Mouse (Mus musculus) midbrain, embryonic 14.5 days (tissue): ENCODE data around the gene Fus. TPM values are rescaled to one million over a fixed set of nuclear protein-coding genes. Genes with fewer than 3 reads are reported as not detected.
"Not testable (repeated sequence)": the region's sequence is repeated elsewhere in the genome, so short reads cannot be mapped to it uniquely, and the experiment has no call there.

Experiments used
- ATAC-seq: fragments of 200-750 bp; cut with Nextera tagmentation; 2 replicates; pipeline ENCODE4 v1.8.0; 2017; ENCODE audit warnings: moderate number of reproducible peaks, moderate library complexity; ENCODE audit not compliant: low FRiP score, low TSS enrichment
- DNase-seq: peaks from one replicate; pipeline ENCODE4 v3.0.0-alpha.2; 2015
- H3K27ac ChIP-seq: fragments of 300-500 bp; sonication (generic); replicated peaks from 2 replicates; pipeline ENCODE4 v1.5.1; 2014; ENCODE audit warnings: mild to moderate bottlenecking, low read depth, low read length, moderate library complexity
- H3K27me3 ChIP-seq: fragments of 300-500 bp; sonication (generic); 2 replicates; pipeline ENCODE4 v1.6.1; 2014; ENCODE audit warnings: low read length, control low read depth, mixed read lengths; ENCODE audit not compliant: control insufficient read depth, insufficient read depth
- H3K36me3 ChIP-seq: fragments of 300-500 bp; sonication (generic); 2 replicates; pipeline ENCODE4 v1.6.1; 2014; ENCODE audit warnings: low read length, control low read depth; ENCODE audit not compliant: control insufficient read depth, insufficient read depth
- H3K4me1 ChIP-seq: fragments of 300-500 bp; sonication (generic); 2 replicates; pipeline ENCODE4 v1.6.1; 2014; ENCODE audit warnings: mild to moderate bottlenecking, antibody characterized with exemption, low read length, control low read depth; ENCODE audit not compliant: control insufficient read depth, insufficient read depth
- H3K4me2 ChIP-seq: fragments of 300-500 bp; sonication (generic); 2 replicates; pipeline ENCODE4 v1.6.1; 2014; ENCODE audit warnings: mild to moderate bottlenecking, low read length, moderate library complexity
- H3K4me3 ChIP-seq: fragments of 300-500 bp; sonication (generic); replicated peaks from 2 replicates; pipeline ENCODE4 v1.5.1; 2014; ENCODE audit warnings: low read depth, low read length
- H3K9ac ChIP-seq: fragments of 300-500 bp; sonication (generic); replicated peaks from 2 replicates; pipeline ENCODE4 v1.6.1; 2014; ENCODE audit warnings: mild to moderate bottlenecking, low read length, moderate library complexity
- H3K9me3 ChIP-seq: fragments of 300-500 bp; sonication (generic); 2 replicates; pipeline ENCODE4 v1.6.1; 2016; ENCODE audit warnings: low read length, control low read depth, mixed read lengths; ENCODE audit not compliant: control insufficient read depth
- WGBS: fragments of 180-500 bp; shearing (Covaris S2); extraction: QIAGEN DNeasy Blood & Tissue Kit; methylation state at CpG from one replicate; pipeline ENCODE4 v1.1.7; 2014; 5-methylcytosine and 5-hydroxymethylcytosine counted together
- polyA plus RNA-seq: library from polyadenylated mRNA; unstranded; fragments of >200 nt; fragmentation: Nextera tagmentation; extraction: Ambion mirVana; gene quantifications from 2 replicates; pipeline ENCODE4 v1.2.1, GENCODE M21; 2014

Fus gene
- polyA plus RNA-seq, 1 experiment from 2014 or later = 47.9 TPM

GRCm38 (mm10) chr7:127935028-127935722, 32.1 kb upstream of the Fus start:
- 7% methylated on average over 32 of the region's 32 CpGs for WGBS

GRCm38 (mm10) chr7:127935748-127936159, 31.5 kb upstream of the Fus start:
- ATAC-seq = no peak; the same call in none of the 2 replicates

More at GRCm38 (mm10) chr7:127935028-127935722, 32.1 kb upstream of the Fus start:
- peak; percentile 97 for DNase-seq
- ATAC-seq = peak; percentile 95
- Histone ChIP-seq H3K4me1 (0 out of 2 replicates have a peak, but pooled peaks cover 8% of the 10 kb centered on the region), H3K9me3 (no peaks in the 10 kb centered on the region), H3K4me3 (peak overlapping the region; percentile 69), H3K36me3 (no peaks in the 10 kb centered on the region), H3K27me3 (no peaks in the 10 kb centered on the region), H3K27ac (peak overlapping the region; percentile 79), H3K4me2 (peak overlapping the region; percentile 92), H3K9ac (peak overlapping the region; percentile 77)

GRCm38 (mm10) chr7:127936216-127936884, 30.9 kb upstream of the Fus start:
- peak overlapping the region; percentile 69 for H3K4me3 ChIP-seq
- DNase-seq (no peak), ATAC-seq (no peak)
- peak overlapping the region; percentile 92 for H3K4me2 ChIP-seq
- no peaks in the 10 kb centered on the region for H3K27me3 ChIP-seq
- peak overlapping the region; percentile 77 for H3K9ac ChIP-seq
- WGBS = 53% methylated on average over 18 of the region's 18 CpGs
- H3K27ac ChIP-seq = peak overlapping the region; percentile 79
- 0 out of 2 replicates have a peak, but pooled peaks cover 8% of the 10 kb centered on the region for H3K4me1 ChIP-seq
- H3K9me3 ChIP-seq = no peaks in the 10 kb centered on the region
- H3K36me3 ChIP-seq = no peaks in the 10 kb centered on the region

More at GRCm38 (mm10) chr7:127935748-127936159, 31.5 kb upstream of the Fus start:
- Histone ChIP-seq H3K27ac (peak overlapping the region; percentile 79), H3K4me3 (peak overlapping the region; percentile 69), H3K27me3 (no peaks in the 10 kb centered on the region), H3K4me1 (0 out of 2 replicates have a peak, but pooled peaks cover 8% of the 10 kb centered on the region), H3K9ac (peak overlapping the region; percentile 77), H3K4me2 (peak overlapping the region; percentile 92), H3K36me3 (no peaks in the 10 kb centered on the region), H3K9me3 (no peaks in the 10 kb centered on the region)
- DNase-seq = no peak
- WGBS = under 1% methylated on average over 37 of the region's 38 CpGs

GRCm38 (mm10) chr7:127942097-127942496, 25.2 kb upstream of the Fus start:
- DNase-seq, H3K27me3 ChIP-seq, H3K9ac ChIP-seq, H3K4me3 ChIP-seq, H3K9me3 ChIP-seq, ATAC-seq, H3K27ac ChIP-seq, H3K36me3 ChIP-seq, H3K4me1 ChIP-seq, H3K4me2 ChIP-seq: not testable (repeated sequence)
- 53% methylated on average over 2 of the region's 2 CpGs for WGBS

GRCm38 (mm10) chr7:127944614-127945013, 22.6 kb upstream of the Fus start:
- no peak for ATAC-seq
- WGBS = 12% methylated on average over 23 of the region's 23 CpGs

GRCm38 (mm10) chr7:127946470-127947023, 20.7 kb upstream of the Fus start, which contains the start of gene Prss36:
Prss36 (minus strand) TSS chr7:127946725.
- no peaks in the 10 kb centered on the region; the same call in 1 of the 2 replicates for H3K27me3 ChIP-seq
- no peak within 1 kb of the TSS for H3K4me3 ChIP-seq
- WGBS = 81% methylated on average over 6 of the region's 6 CpGs
- no peaks in the 10 kb centered on the region for H3K9me3 ChIP-seq
- H3K4me1 ChIP-seq = no peaks in the 10 kb centered on the region
- no peak within 1 kb of the TSS for H3K4me2 ChIP-seq
- H3K36me3 ChIP-seq = no peaks in the 10 kb centered on the region
- no peak within 1 kb of the TSS for H3K27ac ChIP-seq
- ATAC-seq (no peak), DNase-seq (no peak)
- H3K9ac ChIP-seq = no peak within 1 kb of the TSS

More at GRCm38 (mm10) chr7:127944614-127945013, 22.6 kb upstream of the Fus start:
- Histone ChIP-seq H3K4me3 (no peak overlapping the region), H3K4me1 (no peaks in the 10 kb centered on the region), H3K27me3 (no peaks in the 10 kb centered on the region; the same call in 1 of the 2 replicates), H3K36me3 (no peaks in the 10 kb centered on the region), H3K4me2 (no peak overlapping the region), H3K9me3 (no peaks in the 10 kb centered on the region), H3K27ac (no peak overlapping the region), H3K9ac (no peak overlapping the region)
- DNase-seq = no peak

GRCm38 (mm10) chr7:127952864-127953581, 14.2 kb upstream of the Fus start:
- Histone ChIP-seq H3K4me1 (no peaks in the 10 kb centered on the region), H3K4me3 (no peak overlapping the region)

GRCm38 (mm10) chr7:127959364-127959763, 7.9 kb upstream of the Fus start:
- Histone ChIP-seq H3K9me3 (no peaks in the 10 kb centered on the region), H3K27me3 (no peaks in the 10 kb centered on the region), H3K4me1 (no peaks in the 10 kb centered on the region), H3K36me3 (no peaks in the 10 kb centered on the region), H3K9ac (no peak overlapping the region), H3K27ac (no peak overlapping the region), H3K4me2 (no peak overlapping the region), H3K4me3 (no peak overlapping the region)
- no peak for ATAC-seq
- WGBS = 65% methylated on average over 5 of the region's 5 CpGs
- DNase-seq = no peak

More at GRCm38 (mm10) chr7:127952864-127953581, 14.2 kb upstream of the Fus start:
- H3K4me2 ChIP-seq = no peak overlapping the region
- H3K36me3 ChIP-seq = no peaks in the 10 kb centered on the region
- DNase-seq (no peak), ATAC-seq (no peak)
- no peaks in the 10 kb centered on the region for H3K9me3 ChIP-seq
- WGBS = 53% methylated on average over 13 of the region's 13 CpGs
- no peaks in the 10 kb centered on the region for H3K27me3 ChIP-seq
- H3K9ac ChIP-seq = no peak overlapping the region
- H3K27ac ChIP-seq = no peak overlapping the region
